Mouse (Mus musculus) kidney, embryonic 14.5 days (tissue): ENCODE results near the gene Vav1. TPM values are rescaled to one million over a fixed set of nuclear protein-coding genes. Genes with fewer than 3 reads are reported as not detected.

ENCODE experiments used
- ATAC-seq: fragments of 200-750 bp; cut with Nextera tagmentation; 2 replicates; pipeline ENCODE4 v1.8.0; 2017; ENCODE audit warnings: moderate number of reproducible peaks, mild to moderate bottlenecking, moderate TSS enrichment, moderate library complexity; ENCODE audit not compliant: low FRiP score, low TSS enrichment
- H3K27ac ChIP-seq: fragments of 300-500 bp; sonication (generic); 2 replicates; pipeline ENCODE4 v1.5.1; 2014; ENCODE audit warnings: low read depth, mild to moderate bottlenecking, low read length, moderate library complexity, mixed read lengths
- H3K27me3 ChIP-seq: fragments of 300-500 bp; sonication (generic); 2 replicates; pipeline ENCODE4 v1.6.1; 2014; ENCODE audit warnings: mild to moderate bottlenecking, low read length; ENCODE audit not compliant: control insufficient read depth, insufficient read depth
- H3K36me3 ChIP-seq: fragments of 300-500 bp; sonication (generic); 2 replicates; pipeline ENCODE4 v1.6.1; 2014; ENCODE audit warnings: low read length, mixed read lengths; ENCODE audit not compliant: control insufficient read depth, insufficient read depth
- H3K4me1 ChIP-seq: fragments of 300-500 bp; sonication (generic); 2 replicates; pipeline ENCODE4 v1.6.1; 2014; ENCODE audit warnings: low read length, mixed read lengths; ENCODE audit not compliant: control insufficient read depth, insufficient read depth
- H3K4me2 ChIP-seq: fragments of 300-500 bp; sonication (generic); replicated peaks from 2 replicates; pipeline ENCODE4 v1.6.1; 2014; ENCODE audit warnings: low read depth, mild to moderate bottlenecking, low read length
- H3K4me3 ChIP-seq: fragments of 300-500 bp; sonication (generic); 2 replicates; pipeline ENCODE4 v1.5.1; 2014; ENCODE audit warnings: mild to moderate bottlenecking, low read length
- H3K9ac ChIP-seq: fragments of 300-500 bp; sonication (generic); 2 replicates; pipeline ENCODE4 v1.6.1; 2014; ENCODE audit warnings: low read depth, mild to moderate bottlenecking, low read length, moderate library complexity
- H3K9me3 ChIP-seq: fragments of 300-500 bp; sonication (generic); 2 replicates; pipeline ENCODE4 v1.6.1; 2016; ENCODE audit warnings: low read length; ENCODE audit not compliant: control insufficient read depth
- WGBS: fragments of 180-500 bp; shearing (Covaris S2); extraction: QIAGEN DNeasy Blood & Tissue Kit; methylation state at CpG from one replicate; pipeline ENCODE4 v1.1.7; 2014; 5-methylcytosine and 5-hydroxymethylcytosine counted together
- polyA plus RNA-seq: library from polyadenylated mRNA; unstranded; fragments of >200 nt; fragmentation: Nextera tagmentation; extraction: Ambion mirVana; gene quantifications from 2 replicates; pipeline ENCODE4 v1.2.1, GENCODE M21; 2014

Gene Vav1
- polyA plus RNA-seq, 1 experiment from 2014 or later, result 1.7 TPM

- Histone ChIP-seq H3K9me3 (no peaks in the 10 kb centered on the region), H3K27ac (no peak overlapping the region), H3K4me1 (0 out of 2 replicates have a peak, but pooled peaks cover under 1% of the 10 kb centered on the region), H3K4me2 (no peak overlapping the region), H3K9ac (no peak overlapping the region), H3K4me3 (no peak overlapping the region), H3K36me3 (peaks cover 71% of the 10 kb centered on the region), H3K27me3 (no peaks in the 10 kb centered on the region)
- no peak for ATAC-seq
- 86% methylated on average over 9 of the region's 9 CpGs for WGBS
Observed at GRCm38 (mm10) chr17:57260351-57260750, 18.5 kb upstream of the Vav1 start.

DNA sequence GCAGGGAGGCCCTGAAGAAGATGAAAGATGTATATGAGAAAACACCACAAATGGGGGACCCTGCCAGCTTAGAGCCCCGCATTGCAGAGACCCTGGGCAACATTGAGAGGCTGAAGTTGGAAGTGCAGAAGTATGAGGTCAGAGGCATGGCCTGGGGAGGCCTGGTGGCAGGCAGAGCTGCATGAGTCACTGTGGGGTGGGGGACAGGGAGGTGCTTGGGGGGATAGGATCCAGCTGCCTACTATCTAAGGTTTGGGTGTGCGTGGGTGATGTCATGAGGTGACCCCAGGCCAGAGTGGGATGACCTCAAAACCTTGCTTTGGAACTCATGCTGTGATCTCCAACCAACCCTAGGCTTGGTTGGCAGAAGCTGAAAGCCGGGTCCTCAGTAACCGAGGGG is 17.6 kb upstream of the Vav1 start:
- 0 out of 2 replicates have a peak, but pooled peaks cover 4% of the 10 kb centered on the region for H3K4me1 ChIP-seq
- H3K4me2 ChIP-seq, result no peak overlapping the region
- H3K4me3 ChIP-seq, result no peak overlapping the region
- no peak overlapping the region for H3K27ac ChIP-seq
- peaks cover 64% of the 10 kb centered on the region for H3K36me3 ChIP-seq
- no peak for ATAC-seq
- H3K9me3 ChIP-seq, result no peaks in the 10 kb centered on the region
- no peaks in the 10 kb centered on the region for H3K27me3 ChIP-seq
- WGBS, result 91% methylated on average over 4 of the region's 4 CpGs
- no peak overlapping the region for H3K9ac ChIP-seq

- no peak for ATAC-seq
- 50% methylated on average over 1 of the region's 1 CpGs for WGBS
- H3K36me3 ChIP-seq, result peaks cover 60% of the 10 kb centered on the region
Observed at GRCm38 (mm10) chr17:57261796-57262195, 17.1 kb upstream of the Vav1 start.

DNA sequence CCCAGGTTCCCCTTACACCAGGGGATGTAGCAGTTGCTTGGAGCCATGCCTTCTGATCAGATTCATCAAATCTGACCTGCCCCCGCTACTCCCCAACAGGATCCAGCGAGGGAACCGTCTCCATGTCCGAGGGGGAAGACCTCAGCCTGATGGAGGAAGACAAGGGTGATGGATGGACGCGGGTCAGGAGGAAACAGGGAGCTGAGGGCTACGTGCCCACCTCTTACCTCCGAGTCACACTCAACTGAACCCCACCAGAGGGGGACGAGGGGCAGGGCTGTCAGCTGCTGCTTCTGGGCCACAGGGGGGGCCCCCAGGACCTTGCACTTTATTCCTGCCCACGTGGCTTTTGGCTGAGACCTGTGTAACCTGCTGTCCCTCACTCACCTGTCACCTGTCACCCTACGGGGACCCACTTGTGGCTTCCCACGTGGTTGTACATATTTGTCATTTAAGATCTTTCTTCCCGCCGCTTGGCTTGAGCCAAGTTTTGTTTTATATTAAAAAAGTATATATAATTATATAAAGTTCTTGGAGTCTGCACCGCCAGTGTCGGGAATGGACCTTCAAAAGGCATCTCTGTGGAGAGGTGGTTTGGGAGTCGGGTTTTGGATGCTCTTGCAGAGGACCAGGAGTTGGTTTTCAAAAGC is 15.9 kb upstream of the Vav1 start:
- 90% methylated on average over 17 of the region's 17 CpGs for WGBS
- H3K36me3 ChIP-seq, result peaks cover 52% of the 10 kb centered on the region
- no peak overlapping the region for H3K4me2 ChIP-seq
- H3K9me3 ChIP-seq, result no peaks in the 10 kb centered on the region
- 0 out of 2 replicates have a peak, but pooled peaks cover 4% of the 10 kb centered on the region for H3K4me1 ChIP-seq
- no peak for ATAC-seq
- H3K27ac ChIP-seq, result no peak overlapping the region
- H3K9ac ChIP-seq, result no peak overlapping the region
- H3K4me3 ChIP-seq, result no peak overlapping the region
- H3K27me3 ChIP-seq, result no peaks in the 10 kb centered on the region

More at GRCm38 (mm10) chr17:57261796-57262195, 17.1 kb upstream of the Vav1 start:
- Histone ChIP-seq H3K4me3 (no peak overlapping the region), H3K9me3 (no peaks in the 10 kb centered on the region), H3K4me2 (no peak overlapping the region), H3K27ac (no peak overlapping the region), H3K4me1 (0 out of 2 replicates have a peak, but pooled peaks cover 4% of the 10 kb centered on the region), H3K9ac (no peak overlapping the region), H3K27me3 (no peaks in the 10 kb centered on the region)

GRCm38 (mm10) chr17:57264164-57264563 is 14.7 kb upstream of the Vav1 start:
- Histone ChIP-seq H3K9me3 (no peaks in the 10 kb centered on the region), H3K27me3 (no peaks in the 10 kb centered on the region), H3K36me3 (peaks cover 42% of the 10 kb centered on the region), H3K4me2 (no peak overlapping the region), H3K4me1 (0 out of 2 replicates have a peak, but pooled peaks cover 4% of the 10 kb centered on the region), H3K9ac (no peak overlapping the region), H3K4me3 (no peak overlapping the region), H3K27ac (no peak overlapping the region)
- 75% methylated on average over 2 of the region's 2 CpGs for WGBS
- 0 out of 2 replicates have a peak, but pooled peaks have one; percentile 28 for ATAC-seq

GRCm38 (mm10) chr17:57264972-57265945 is 13.6 kb upstream of the Vav1 start:
- peak overlapping the region; percentile 14; the same call in 1 of the 2 replicates for H3K4me3 ChIP-seq
- ATAC-seq, result peak; percentile 93
- WGBS, result 26% methylated on average over 21 of the region's 22 CpGs

GRCm38 (mm10) chr17:57267556-57268126 is 11.3 kb upstream of the Vav1 start:
- Histone ChIP-seq H3K4me3 (no peak overlapping the region), H3K9me3 (no peaks in the 10 kb centered on the region), H3K27ac (no peak overlapping the region), H3K36me3 (peaks cover 8% of the 10 kb centered on the region), H3K4me1 (0 out of 2 replicates have a peak, but pooled peaks cover 4% of the 10 kb centered on the region), H3K9ac (no peak overlapping the region), H3K27me3 (no peaks in the 10 kb centered on the region), H3K4me2 (no peak overlapping the region)
- 87% methylated on average over 6 of the region's 6 CpGs for WGBS
- ATAC-seq, result no peak

More at GRCm38 (mm10) chr17:57264972-57265945, 13.6 kb upstream of the Vav1 start:
- H3K9ac ChIP-seq, result no peak overlapping the region
- H3K9me3 ChIP-seq, result no peaks in the 10 kb centered on the region
- peaks cover 31% of the 10 kb centered on the region for H3K36me3 ChIP-seq
- H3K27ac ChIP-seq, result no peak overlapping the region
- H3K27me3 ChIP-seq, result no peaks in the 10 kb centered on the region
- 0 out of 2 replicates have a peak, but pooled peaks cover 4% of the 10 kb centered on the region for H3K4me1 ChIP-seq
- peak overlapping the region; percentile 29 for H3K4me2 ChIP-seq

DNA sequence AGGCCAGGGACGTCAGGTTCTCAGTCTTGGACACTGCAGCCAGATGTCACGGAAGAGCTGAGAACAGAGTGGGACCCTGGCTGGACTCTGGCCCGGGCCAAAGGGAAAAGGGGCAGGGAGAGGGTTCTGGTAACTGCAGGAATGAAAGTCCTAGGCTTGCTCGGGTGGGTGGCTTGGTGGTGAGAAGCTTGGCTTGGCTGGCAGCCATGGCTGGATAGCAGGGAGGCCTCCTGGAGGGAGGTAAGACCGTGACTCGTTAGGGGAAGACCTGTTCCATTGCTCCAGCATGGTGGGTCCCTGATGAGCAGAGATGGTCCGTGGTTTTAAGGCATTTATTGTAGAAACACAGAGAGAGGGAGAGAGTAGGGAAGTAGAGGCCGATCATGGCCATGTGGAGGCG is 7.6 kb upstream of the Vav1 start:
- H3K4me3 ChIP-seq, result no peak overlapping the region
- H3K36me3 ChIP-seq, result no peaks in the 10 kb centered on the region
- WGBS, result 70% methylated on average over 9 of the region's 9 CpGs
- peaks cover 10% of the 10 kb centered on the region; the same call in 1 of the 2 replicates for H3K27me3 ChIP-seq
- 0 out of 2 replicates have a peak, but pooled peaks cover 5% of the 10 kb centered on the region for H3K4me1 ChIP-seq
- no peak overlapping the region for H3K27ac ChIP-seq
- H3K4me2 ChIP-seq, result no peak overlapping the region
- H3K9me3 ChIP-seq, result no peaks in the 10 kb centered on the region
- ATAC-seq, result no peak
- no peak overlapping the region for H3K9ac ChIP-seq
